Comparison of ENCODE assay signal across 8 mouse cellular contexts in genomic region chr6:127440416-127441104, GRCm38 (mm10). TPM values are rescaled to one million over a fixed set of nuclear protein-coding genes. Genes with fewer than 3 reads are reported as not detected.
DNase-seq lines count a peak whose midpoint lies in the region; ATAC-seq and TF ChIP-seq lines count a peak whose summit lies in the region.
"Had no signal": no experiment of that assay in that cellular context is flagged by ENCODE, and none has a peak within 500 bp of the region (broad histone marks: within the 10 kb centered on the region; RNA-seq: fewer than 3 reads in every experiment).

No protein-coding gene starts in this region.

- H3K27ac ChIP-seq in forebrain, embryonic 16.5 days (ENCODE audit: low read length) = peak overlapping the region; percentile 20
- H3K27ac ChIP-seq in neural tube, embryonic 14.5 days (ENCODE audit: low read depth, low read length) = no peak overlapping the region
- no peak overlapping the region for H3K27ac ChIP-seq in thymus, adult 2 months (ENCODE audit: control insufficient read depth, insufficient read depth, low read length)

- H3K9ac ChIP-seq in forebrain, embryonic 16.5 days (replicated peaks; ENCODE audit: low read depth, low read length) = peak overlapping the region; percentile 44
- H3K9ac ChIP-seq in neural tube, embryonic 14.5 days (replicated peaks; ENCODE audit: low read depth, low read length) = no peak overlapping the region

- H3K36me3 ChIP-seq in forebrain, embryonic 16.5 days (ENCODE audit: control insufficient read depth, insufficient read depth) = no peaks in the 10 kb centered on the region
- no peaks in the 10 kb centered on the region for H3K36me3 ChIP-seq in neural tube, embryonic 14.5 days (ENCODE audit: control insufficient read depth, insufficient read depth, low read length)
- H3K36me3 ChIP-seq in thymus, adult 2 months (ENCODE audit: control insufficient read depth, insufficient read depth, low read length) = no peaks in the 10 kb centered on the region

- H3K4me1 ChIP-seq in forebrain, embryonic 16.5 days (replicated peaks; ENCODE audit: control insufficient read depth, insufficient read depth, low read length) = peaks cover 35% of the 10 kb centered on the region
- H3K4me1 ChIP-seq in neural tube, embryonic 14.5 days (ENCODE audit: control insufficient read depth, insufficient read depth, low read length) = 0 out of 2 replicates have a peak, but pooled peaks cover 2% of the 10 kb centered on the region
- no peaks in the 10 kb centered on the region for H3K4me1 ChIP-seq in thymus, adult 2 months (replicated peaks; ENCODE audit: control insufficient read depth, insufficient read depth, low read length)

- H3K27me3 ChIP-seq in forebrain, embryonic 16.5 days (replicated peaks; ENCODE audit: control insufficient read depth, insufficient read depth, low read length) = no peaks in the 10 kb centered on the region
- no peaks in the 10 kb centered on the region for H3K27me3 ChIP-seq in neural tube, embryonic 14.5 days (ENCODE audit: control insufficient read depth, insufficient read depth, low read length)
- no peaks in the 10 kb centered on the region for H3K27me3 ChIP-seq in thymus, adult 2 months (ENCODE audit: control insufficient read depth, insufficient read depth, low read length)
- H3K27me3 ChIP-seq: Patski had no signal

- DNase-seq in embryo, embryonic 11 days = peak; percentile 61
- DNase-seq in layer of hippocampus, postnatal 14 days (ENCODE audit: low spot score in 2 of 2) = peak; percentile 41 to 60
- DNase-seq in gastrocnemius, postnatal 4 days (ENCODE audit: low spot score in 2 of 2) = no peak
- no peak for DNase-seq in B cell, adult 2 months
- DNase-seq in thymus, adult 2 months = no peak

- H3K9me3 ChIP-seq in forebrain, embryonic 16.5 days (ENCODE audit: control insufficient read depth, low read length) = no peaks in the 10 kb centered on the region
- no peaks in the 10 kb centered on the region for H3K9me3 ChIP-seq in neural tube, embryonic 14.5 days (ENCODE audit: control insufficient read depth, low read length)

- ATAC-seq in forebrain, embryonic 16.5 days = peak; percentile 89
- ATAC-seq in neural tube, embryonic 14.5 days (ENCODE audit: low read depth) = peak; percentile 93; the same call in 1 of the 2 replicates
- ATAC-seq: Patski had no signal

- peak overlapping the region; percentile 45 for H3K4me2 ChIP-seq in forebrain, embryonic 16.5 days (ENCODE audit: low read length)
- peak overlapping the region; percentile 19 for H3K4me2 ChIP-seq in neural tube, embryonic 14.5 days (ENCODE audit: low read depth, low read length)

- no peak for TF ChIP-seq POLR2A in thymus, adult 2 months (IDR thresholded peaks at IDR 0.05; ENCODE audit: control insufficient read depth, extremely low read depth, insufficient read depth, low read length, poor library complexity)

- no peak for TF ChIP-seq CTCF in thymus, adult 2 months (IDR thresholded peaks at IDR 0.05; ENCODE audit: borderline replicate concordance, control insufficient read depth, extremely low read depth, insufficient read depth, low read length, poor library complexity)

- WGBS in forebrain, embryonic 16.5 days = 22% methylated on average over 14 of the region's 14 CpGs
- WGBS in neural tube, embryonic 14.5 days = 36% methylated on average over 14 of the region's 14 CpGs
- 92% methylated on average over 14 of the region's 14 CpGs for WGBS in thymus, adult 2 months

- H3K4me3 ChIP-seq in forebrain, embryonic 16.5 days (replicated peaks; ENCODE audit: low read length) = peak overlapping the region; percentile 22
- H3K4me3 ChIP-seq in neural tube, embryonic 14.5 days (ENCODE audit: low read depth, low read length) = no peak overlapping the region
- no peak overlapping the region for H3K4me3 ChIP-seq in thymus, adult 2 months (ENCODE audit: control insufficient read depth, insufficient read depth, low read length)

RNA-seq across cellular contexts. Expression of gene Parp11, which starts 6.1 kb away (rescaled TPM):
- 83.5 and 89.7 TPM in 2 replicates for polyA plus RNA-seq in forebrain, embryonic 16.5 days (2015; fragmentation: Nextera tagmentation; extraction: Ambion mirVana)
- 10 to 100 TPM; 37.0 to 40.1 TPM for total RNA-seq in layer of hippocampus, postnatal 14 days (2021)
- 89.3 and 90.8 TPM in 2 replicates for polyA plus RNA-seq in neural tube, embryonic 14.5 days (2014; fragmentation: Nextera tagmentation; extraction: Ambion mirVana)
- 10 to 100 TPM; 13.6 to 14.6 TPM for total RNA-seq in gastrocnemius, postnatal 4 days (2021)
- 43.6 and 50.7 TPM in 2 replicates for polyA plus RNA-seq in thymus, adult 2 months (2012; rRNA removed)

Comparison
In these comparisons a context has a peak if more than half of its experiments do, and no peak if none do; other contexts are left out.
1. DNase-seq: peak in embryo, embryonic 11 days (single experiment) and layer of hippocampus, postnatal 14 days (2 of 2); none in gastrocnemius, postnatal 4 days (0 of 2), B cell, adult 2 months (0 of 2) and thymus, adult 2 months (single experiment).